Mouse (Mus musculus): ENCODE data around the gene Fgd2. TPM values are rescaled to one million over a fixed set of nuclear protein-coding genes. Genes with fewer than 3 reads are reported as not detected.
A peak's percentile ranks its signal among the peaks of the same experiment; 100 is the strongest.
"Not testable (repeated sequence)": the region's sequence is repeated elsewhere in the genome, so short reads cannot be mapped to it uniquely, and the experiment has no call there.

Gene Fgd2
- total RNA-seq, 2 experiments from 2014 or later = 4.2 to 6.9 TPM

GRCm38 (mm10) chr17:29336266-29336990, 24.3 kb upstream of the Fgd2 start:
- no peak for DNase-seq

GRCm38 (mm10) chr17:29337979-29338823, 22.5 kb upstream of the Fgd2 start:
- DNase-seq = no peak

DNA sequence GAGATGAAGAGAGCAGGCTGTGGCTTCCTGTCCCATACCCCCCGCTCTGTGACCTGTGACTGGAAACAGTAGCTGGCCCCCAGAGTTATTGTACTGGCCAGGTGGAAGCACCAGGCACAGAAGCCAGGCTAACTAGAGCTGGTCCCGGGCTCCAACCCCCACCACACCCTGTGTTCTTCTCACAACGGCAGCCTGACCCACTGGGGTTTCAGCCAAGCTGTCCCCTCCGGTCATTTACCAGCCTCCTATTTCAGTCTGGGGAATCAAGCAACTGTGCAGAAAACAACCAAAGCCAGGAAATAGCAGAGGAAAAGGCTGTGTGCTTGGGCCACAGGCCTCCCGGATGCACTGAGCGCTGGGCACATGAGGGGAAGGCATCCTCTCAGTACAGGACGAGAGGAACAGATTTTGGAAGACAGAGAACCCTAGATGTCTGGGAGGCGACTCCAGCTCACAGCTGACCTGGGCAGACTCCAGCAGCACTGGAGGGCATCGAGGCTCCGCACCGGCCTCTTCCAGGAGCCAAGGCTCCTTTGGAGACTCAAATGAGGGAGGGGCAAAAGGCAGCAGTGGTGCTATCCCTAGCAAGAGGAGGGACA, 21.4 kb upstream of the Fgd2 start:
- peak in 1 of 2 experiments; percentile 17 for DNase-seq

DNA sequence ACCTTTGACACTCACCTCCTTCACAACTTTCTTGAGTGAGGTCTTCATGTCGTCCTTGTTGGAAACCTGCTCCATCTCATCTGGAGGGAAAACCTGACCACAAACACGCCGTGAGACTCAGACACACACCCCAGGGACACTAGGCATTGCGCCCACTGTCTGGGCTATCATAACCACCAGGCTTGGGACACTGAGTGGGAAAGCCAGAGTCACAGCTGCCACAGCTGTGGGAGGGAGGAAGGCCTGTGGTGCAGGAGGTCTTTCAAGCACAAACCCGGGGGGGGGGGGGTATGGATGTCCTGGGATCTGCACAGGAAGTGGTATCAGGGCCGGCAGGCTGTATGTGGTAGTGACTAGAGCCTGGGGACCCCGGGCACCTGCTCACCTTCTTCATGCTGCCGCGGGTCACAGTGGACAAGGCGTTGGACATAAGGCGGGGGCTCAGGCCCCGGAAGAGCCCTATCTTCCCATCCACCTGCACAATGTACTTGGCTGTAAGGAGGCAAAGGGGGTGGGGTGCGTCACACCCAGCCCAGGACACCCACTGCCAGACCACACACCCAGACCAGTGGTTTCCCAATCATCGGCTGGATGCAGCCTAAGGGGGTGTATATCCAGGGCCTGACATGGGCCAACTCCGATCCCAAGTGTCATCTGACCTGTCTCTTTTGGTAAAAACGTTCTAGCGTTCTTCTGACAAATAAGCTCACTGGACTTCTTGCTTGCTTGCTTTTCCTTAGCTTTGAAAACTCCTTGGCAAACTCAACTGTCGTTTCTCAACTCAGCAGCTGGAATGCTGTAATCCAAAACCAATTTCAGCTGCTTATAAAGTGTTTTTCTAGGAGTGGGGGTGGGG, 20.1 kb upstream of the Fgd2 start:
- DNase-seq = no peak

DNA sequence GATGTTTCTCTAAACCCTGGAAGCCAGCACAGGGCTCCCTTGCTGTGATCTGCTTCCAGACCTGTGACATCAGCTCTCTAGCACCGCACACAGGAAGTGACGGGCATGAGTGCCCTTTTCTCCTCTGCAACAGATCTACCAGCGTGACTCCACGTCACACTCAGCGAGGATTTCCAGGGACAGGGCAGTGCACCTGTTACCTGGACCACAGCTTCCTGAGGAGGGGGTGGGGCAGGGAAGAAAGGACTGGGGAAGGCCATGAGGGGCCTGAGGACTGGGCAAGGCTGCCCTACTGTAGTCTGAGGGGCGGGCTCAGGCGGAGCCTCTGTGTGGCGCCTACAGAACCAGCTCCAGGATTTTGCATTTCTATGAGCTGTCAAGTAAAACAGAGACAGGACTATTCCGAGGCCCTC, 19.1 kb upstream of the Fgd2 start:
- DNase-seq = peak in 1 of 2 experiments; percentile 29

- peak in 1 of 2 experiments; percentile 44 for DNase-seq
These were observed 18.5 kb upstream of the Fgd2 start for GRCm38 (mm10) chr17:29342010-29342910.

DNA sequence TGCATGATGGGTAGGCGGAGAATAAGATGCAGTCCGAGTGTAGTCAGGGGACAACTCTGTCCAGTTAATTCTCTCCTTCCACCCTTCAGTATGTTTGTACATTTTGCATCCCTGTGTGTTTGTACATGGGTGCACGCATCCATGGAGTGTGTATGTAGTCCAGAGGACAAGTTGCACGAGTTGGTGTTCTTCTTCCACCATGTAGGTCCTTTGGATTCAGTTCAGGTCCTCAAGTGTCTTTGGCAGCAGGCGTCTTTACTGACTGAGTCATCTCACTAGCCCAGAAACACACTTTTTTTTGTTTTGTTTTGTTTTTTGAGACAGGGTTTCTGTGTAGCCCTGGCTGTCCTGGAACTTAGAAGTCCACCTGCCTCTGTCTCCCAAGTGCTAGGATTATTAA, 17.5 kb upstream of the Fgd2 start:
- DNase-seq = no peak

DNA sequence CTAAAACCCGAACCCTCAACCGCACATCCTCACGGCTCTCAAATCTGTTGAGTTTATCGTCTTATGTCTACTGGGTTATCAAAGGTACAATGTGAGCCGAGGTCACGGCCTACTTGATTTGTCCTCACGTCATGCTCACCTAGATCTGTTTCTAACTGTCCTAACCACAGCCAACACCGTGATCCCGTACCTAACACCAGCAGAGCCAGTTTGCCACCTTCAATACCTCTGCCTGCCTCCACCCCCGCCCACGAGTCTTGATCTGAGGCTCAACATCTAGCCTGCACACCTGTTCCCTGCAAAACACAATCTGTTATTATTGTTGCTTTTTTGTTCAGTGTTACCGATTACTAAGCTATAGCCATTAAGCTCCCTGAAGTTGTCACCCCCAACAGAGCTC, 15.4 kb upstream of the Fgd2 start:
- DNase-seq = peak in 1 of 2 experiments; percentile 1

DNA sequence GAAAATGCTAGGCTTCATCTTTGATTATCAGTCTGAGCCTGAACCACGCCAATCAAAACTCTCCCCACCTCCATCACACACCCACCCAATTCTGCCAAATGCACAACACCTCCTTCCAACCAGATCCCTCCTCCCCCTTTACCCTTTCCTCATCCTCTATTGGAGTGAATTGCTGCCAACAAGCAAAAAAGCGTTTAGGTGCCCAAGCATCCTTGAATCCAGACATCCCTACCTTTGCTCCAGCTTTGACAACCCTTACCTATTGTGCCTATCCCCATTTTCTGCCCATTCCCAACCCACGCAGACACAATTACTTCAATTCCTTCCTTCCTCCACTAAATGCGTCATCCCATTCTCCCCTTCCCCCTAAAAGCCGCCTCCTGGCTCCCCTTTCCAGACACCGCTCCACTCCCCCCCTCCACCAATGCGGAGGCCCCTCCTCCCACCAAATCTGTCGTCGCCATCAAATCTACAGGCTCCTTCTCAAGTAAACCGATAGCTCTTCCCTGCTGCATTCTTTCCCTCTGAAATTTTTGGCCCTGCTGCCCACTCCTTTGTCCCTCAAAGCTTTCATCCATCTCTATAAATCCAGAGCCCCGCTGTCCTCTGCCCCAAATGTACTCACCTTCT, 14.1 kb upstream of the Fgd2 start:
- peak; percentile 63 to 78 for DNase-seq

DNA sequence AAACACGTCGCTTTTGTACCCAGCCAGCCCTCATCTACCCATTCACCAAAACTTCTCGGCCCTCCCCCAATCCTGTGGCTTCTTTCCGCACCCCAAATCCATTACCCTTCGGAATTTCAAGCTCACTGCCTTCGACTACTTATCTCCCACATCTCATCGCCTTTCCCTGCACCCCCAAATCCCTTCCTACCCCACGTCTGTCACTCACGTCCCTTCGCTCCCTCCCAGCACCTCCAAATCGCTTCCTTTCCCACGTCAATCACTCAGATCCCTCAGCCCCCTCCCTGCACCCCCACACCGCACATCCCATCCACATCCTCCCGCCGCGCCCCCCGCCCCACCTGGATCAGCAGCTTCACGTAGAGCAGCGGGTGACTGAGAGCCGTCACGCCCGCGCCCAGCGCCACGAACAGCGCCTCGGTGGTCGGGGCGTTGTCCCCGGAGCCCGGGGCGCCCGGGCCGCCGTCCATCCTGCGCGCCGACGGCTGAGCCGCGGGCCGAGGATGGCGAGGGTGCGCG, 13.5 kb upstream of the Fgd2 start:
- DNase-seq = peak in 1 of 2 experiments; percentile 49

- DNase-seq = peak; percentile 97 to 98
These were observed 13.0 kb upstream of the Fgd2 start, which contains the start of gene Mtch1 for GRCm38 (mm10) chr17:29347645-29348256. TSS of gene Mtch1 (minus strand) at chr17:29347934.

- DNase-seq = peak in 1 of 2 experiments; percentile 2
These were observed 11.7 kb upstream of the Fgd2 start for GRCm38 (mm10) chr17:29348996-29349395.

DNA sequence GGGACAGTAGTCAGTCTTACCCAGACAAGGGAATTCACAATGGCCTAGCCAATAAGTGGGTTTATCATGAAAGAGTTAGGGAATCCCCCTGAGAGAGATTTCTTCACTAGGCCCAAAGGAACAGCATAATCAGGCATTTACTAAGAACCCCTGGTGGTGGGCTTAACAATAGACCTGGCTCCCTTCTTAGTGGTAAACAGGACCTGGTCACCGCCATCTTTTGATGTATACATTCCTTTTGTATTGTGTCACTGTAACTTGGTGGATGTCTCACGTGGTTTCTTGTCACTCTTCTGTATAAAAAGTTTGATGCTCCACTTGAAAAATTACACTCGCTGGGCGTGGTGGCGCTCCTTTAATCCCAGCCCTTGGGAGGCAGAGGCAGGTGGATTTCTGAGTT, 9.7 kb upstream of the Fgd2 start:
- not testable (repeated sequence) for DNase-seq

GRCm38 (mm10) chr17:29355461-29355840, 5.3 kb upstream of the Fgd2 start:
- DNase-seq = peak in 1 of 2 experiments; percentile 18

DNA sequence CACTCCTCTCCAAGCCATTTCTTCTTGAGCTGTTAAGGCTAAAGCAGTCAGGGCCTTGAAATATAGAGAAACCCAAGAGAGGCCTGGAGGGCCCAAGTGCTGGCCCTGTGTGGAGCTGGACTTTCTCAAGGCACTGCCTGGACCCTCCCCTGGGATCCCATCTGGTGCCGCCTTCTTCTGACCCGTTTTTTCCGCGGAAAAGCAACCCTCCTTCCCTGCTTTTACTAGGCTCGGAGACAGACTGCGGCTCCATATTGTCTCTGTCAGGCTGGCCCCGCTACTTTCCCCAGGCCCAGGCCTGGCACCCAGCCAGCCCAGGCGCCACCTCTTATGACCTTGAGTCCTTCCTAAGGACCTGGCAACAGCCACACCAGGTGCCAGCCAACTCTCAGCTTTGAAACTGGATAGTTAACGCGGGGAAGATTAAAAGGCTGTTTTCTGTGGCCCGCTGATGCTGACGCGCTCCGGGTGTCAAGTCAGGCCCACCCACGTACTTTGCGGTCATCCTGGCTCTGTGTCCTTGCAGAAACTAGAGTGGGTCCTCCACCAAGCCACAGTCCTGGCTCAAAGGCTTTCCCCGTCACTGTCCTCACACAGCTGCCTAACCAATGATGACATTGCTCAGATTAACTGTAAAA, 4.8 kb upstream of the Fgd2 start:
- peak in 1 of 2 experiments; percentile 23 for DNase-seq

DNA sequence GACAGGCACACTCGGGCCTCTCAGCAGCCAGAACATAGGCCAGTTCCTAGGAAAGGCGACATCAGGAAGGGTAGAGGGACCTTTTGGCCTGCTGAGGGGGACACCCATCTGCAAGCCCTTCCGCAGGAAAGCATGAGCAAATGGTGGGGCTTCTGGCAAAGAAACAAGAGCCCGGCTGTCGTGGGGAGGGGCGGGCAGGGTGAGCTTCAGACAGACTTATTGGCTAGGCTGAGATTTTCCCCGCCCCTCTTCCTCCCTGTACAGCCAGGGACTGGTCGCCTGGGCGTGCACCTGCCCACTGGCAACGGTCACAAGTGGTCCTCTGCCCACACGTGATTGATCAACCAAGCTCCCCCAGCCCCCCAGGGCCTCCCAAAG, 4.2 kb upstream of the Fgd2 start:
- no peak for DNase-seq

DNA sequence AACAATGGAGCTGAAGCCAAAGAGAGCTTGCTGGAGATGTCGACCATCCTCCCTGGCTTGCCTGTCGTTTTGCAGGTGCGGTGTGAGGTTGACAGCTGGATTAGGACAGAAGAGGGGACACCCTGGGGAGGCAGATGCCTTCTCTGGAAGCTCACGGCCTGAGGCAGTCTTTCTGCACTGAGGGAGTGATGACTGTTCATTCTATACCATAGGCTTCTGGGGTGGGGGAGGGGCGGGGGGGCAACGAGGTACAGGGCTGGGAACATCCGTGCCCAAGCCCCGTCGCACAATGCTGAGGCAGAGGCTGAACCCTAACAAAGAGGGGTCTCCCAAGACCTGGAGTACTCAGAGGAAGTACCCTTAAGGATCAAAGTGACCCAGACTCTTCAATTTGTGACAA, 3.8 kb upstream of the Fgd2 start:
- DNase-seq = peak in 1 of 2 experiments; percentile 2

- DNase-seq = no peak
These were observed 1.8 kb upstream of the Fgd2 start for GRCm38 (mm10) chr17:29358928-29359327.

- no peak for DNase-seq
These were observed 1.4 kb downstream of the Fgd2 start for GRCm38 (mm10) chr17:29361982-29362691.
